Mouse (Mus musculus): ENCODE measurements at regions not wholly inside any gene's neighbourhood (a gene's known extent, or its start where the extent isn't known, plus 50 kb on each side); places are given as distances from the start of the nearest gene placed in this dataset.
A peak's percentile ranks its signal among the peaks of the same experiment; 100 is the strongest.

- intact Hi-C loops (cut with DNase I): no loop called here
- no peak for DNase-seq
Observed at GRCm38 (mm10) chr15:67405011-67405410, 904.3 kb upstream of the Lrrc6 start.

- intact Hi-C loops (cut with DNase I): no loop called here
- DNase-seq: no peak
Observed at GRCm38 (mm10) chr15:67402310-67402709, 901.6 kb upstream of the Lrrc6 start.

GRCm38 (mm10) chr15:67397269-67397668 is 896.6 kb upstream of the Lrrc6 start:
- intact Hi-C loops (cut with DNase I): no loop called here
- DNase-seq: no peak

GRCm38 (mm10) chr15:67395114-67395513 is 894.4 kb upstream of the Lrrc6 start:
- no peak for DNase-seq
- intact Hi-C loops (cut with DNase I): no loop called here

- intact Hi-C loops (cut with DNase I): no loop called here
Observed at GRCm38 (mm10) chr15:67391918-67392317, 891.2 kb upstream of the Lrrc6 start.

GRCm38 (mm10) chr15:67388514-67388913 is 887.8 kb upstream of the Lrrc6 start:
- DNase-seq: no peak
- intact Hi-C loops (cut with DNase I): no loop called here

More at GRCm38 (mm10) chr15:67391918-67392317, 891.2 kb upstream of the Lrrc6 start:
- no peak for DNase-seq

- intact Hi-C loops (cut with DNase I): no loop called here
- no peak for DNase-seq
Observed at GRCm38 (mm10) chr15:67386896-67387295, 886.2 kb upstream of the Lrrc6 start.

GRCm38 (mm10) chr15:67373599-67373998 is 872.9 kb upstream of the Lrrc6 start:
- no peak for DNase-seq
- intact Hi-C loops (cut with DNase I): no loop called here

GRCm38 (mm10) chr15:67373030-67373429 is 872.3 kb upstream of the Lrrc6 start:
- no peak for DNase-seq
- intact Hi-C loops (cut with DNase I): no loop called here

GRCm38 (mm10) chr15:67364099-67364756 is 863.5 kb upstream of the Lrrc6 start:
- peak in 1 of 2 experiments; percentile 7 for DNase-seq
- intact Hi-C loops (cut with DNase I): no loop called here

GRCm38 (mm10) chr15:67361012-67361571 is 860.4 kb upstream of the Lrrc6 start:
- DNase-seq: no peak
- intact Hi-C loops (cut with DNase I): no loop called here

- intact Hi-C loops (cut with DNase I): no loop called here
- DNase-seq: no peak
Observed at GRCm38 (mm10) chr15:67357867-67358266, 857.2 kb upstream of the Lrrc6 start.

- no peak for DNase-seq
Observed at GRCm38 (mm10) chr15:67355334-67355733, 854.6 kb upstream of the Lrrc6 start.

GRCm38 (mm10) chr15:67354598-67355159 is 854.0 kb upstream of the Lrrc6 start:
- intact Hi-C loops (cut with DNase I): no loop called here
- DNase-seq: no peak

More at GRCm38 (mm10) chr15:67355334-67355733, 854.6 kb upstream of the Lrrc6 start:
- intact Hi-C loops (cut with DNase I): no loop called here

GRCm38 (mm10) chr15:67349501-67349900 is 848.8 kb upstream of the Lrrc6 start:
- DNase-seq: no peak
- intact Hi-C loops (cut with DNase I): no loop called here

- intact Hi-C loops (cut with DNase I): no loop called here
- DNase-seq: peak; percentile 15 to 16
Observed at GRCm38 (mm10) chr15:67345179-67346148, 844.8 kb upstream of the Lrrc6 start.

- no peak for DNase-seq
- intact Hi-C loops (cut with DNase I): no loop called here
Observed at GRCm38 (mm10) chr15:67342050-67342449, 841.3 kb upstream of the Lrrc6 start.

- no peak for DNase-seq
- intact Hi-C loops (cut with DNase I): no loop called here
Observed at GRCm38 (mm10) chr15:67337040-67337395, 836.3 kb upstream of the Lrrc6 start.

- intact Hi-C loops (cut with DNase I): no loop called here
- DNase-seq: no peak
Observed at GRCm38 (mm10) chr15:67336294-67337039, 835.8 kb upstream of the Lrrc6 start.

GRCm38 (mm10) chr15:67332521-67332920 is 831.8 kb upstream of the Lrrc6 start:
- DNase-seq: no peak
- intact Hi-C loops (cut with DNase I): no loop called here

Measured in heart, postnatal 36 days (tissue).